ENCODE assay signal across 22 mouse cellular contexts in genomic region chr13:68941429-68941828, GRCm38 (mm10).
"Had no signal": no experiment of that assay in that cellular context is flagged by ENCODE, and none has a peak within 500 bp of the region (broad histone marks: within the 10 kb centered on the region; RNA-seq: fewer than 3 reads in every experiment).

No protein-coding gene starts in this region.

- H3K27ac ChIP-seq: heart, embryonic 10.5 days; hindbrain, embryonic 13.5 days; hindbrain, embryonic 15.5 days; hindbrain, postnatal 0 days; limb, embryonic 13.5 days; limb, embryonic 15.5 days; liver, embryonic 12.5 days; liver, embryonic 14.5 days had no signal

- DNase-seq: gastrocnemius, postnatal 14 days; gastrocnemius, postnatal 36 days; heart, adult 18-20 months; heart, postnatal 10 days; heart, postnatal 4 days; kidney, adult 18-20 months; kidney, adult 8-10 months; kidney, postnatal 10 days; kidney, postnatal 25 days; layer of hippocampus, adult 9-11 months; layer of hippocampus, postnatal 36 days; left cerebral cortex, postnatal 4 days had no signal

- H3K27me3 ChIP-seq: heart, embryonic 12.5 days; hindbrain, embryonic 13.5 days; hindbrain, embryonic 15.5 days; limb, embryonic 13.5 days; limb, embryonic 15.5 days; liver, embryonic 12.5 days had no signal

- H3K9ac ChIP-seq: heart, embryonic 12.5 days; hindbrain, embryonic 13.5 days; hindbrain, embryonic 15.5 days; limb, embryonic 13.5 days; limb, embryonic 15.5 days; liver, embryonic 12.5 days; liver, embryonic 14.5 days had no signal

- ATAC-seq: hindbrain, postnatal 0 days; intestine, postnatal 0 days; liver, embryonic 12.5 days had no signal

- H3K4me2 ChIP-seq: heart, embryonic 12.5 days; hindbrain, embryonic 13.5 days; hindbrain, embryonic 15.5 days; limb, embryonic 13.5 days; limb, embryonic 15.5 days; liver, embryonic 12.5 days had no signal

- H3K9me3 ChIP-seq: heart, embryonic 10.5 days; heart, embryonic 12.5 days; hindbrain, embryonic 13.5 days; hindbrain, embryonic 15.5 days; limb, embryonic 13.5 days; limb, embryonic 15.5 days; liver, embryonic 12.5 days had no signal

- H3K4me3 ChIP-seq: heart, embryonic 10.5 days; heart, embryonic 12.5 days; hindbrain, embryonic 13.5 days; hindbrain, embryonic 15.5 days; limb, embryonic 13.5 days; limb, embryonic 15.5 days; liver, embryonic 12.5 days had no signal

- H3K4me1 ChIP-seq: heart, embryonic 10.5 days; heart, embryonic 12.5 days; hindbrain, embryonic 13.5 days; hindbrain, embryonic 15.5 days; limb, embryonic 13.5 days; limb, embryonic 15.5 days; liver, embryonic 12.5 days had no signal

- H3K36me3 ChIP-seq: heart, embryonic 10.5 days; heart, embryonic 12.5 days; hindbrain, embryonic 13.5 days; hindbrain, embryonic 15.5 days; limb, embryonic 13.5 days; limb, embryonic 15.5 days; liver, embryonic 12.5 days had no signal
